ENCODE assay signal across 1 mouse cellular context in the genomic region with DNA sequence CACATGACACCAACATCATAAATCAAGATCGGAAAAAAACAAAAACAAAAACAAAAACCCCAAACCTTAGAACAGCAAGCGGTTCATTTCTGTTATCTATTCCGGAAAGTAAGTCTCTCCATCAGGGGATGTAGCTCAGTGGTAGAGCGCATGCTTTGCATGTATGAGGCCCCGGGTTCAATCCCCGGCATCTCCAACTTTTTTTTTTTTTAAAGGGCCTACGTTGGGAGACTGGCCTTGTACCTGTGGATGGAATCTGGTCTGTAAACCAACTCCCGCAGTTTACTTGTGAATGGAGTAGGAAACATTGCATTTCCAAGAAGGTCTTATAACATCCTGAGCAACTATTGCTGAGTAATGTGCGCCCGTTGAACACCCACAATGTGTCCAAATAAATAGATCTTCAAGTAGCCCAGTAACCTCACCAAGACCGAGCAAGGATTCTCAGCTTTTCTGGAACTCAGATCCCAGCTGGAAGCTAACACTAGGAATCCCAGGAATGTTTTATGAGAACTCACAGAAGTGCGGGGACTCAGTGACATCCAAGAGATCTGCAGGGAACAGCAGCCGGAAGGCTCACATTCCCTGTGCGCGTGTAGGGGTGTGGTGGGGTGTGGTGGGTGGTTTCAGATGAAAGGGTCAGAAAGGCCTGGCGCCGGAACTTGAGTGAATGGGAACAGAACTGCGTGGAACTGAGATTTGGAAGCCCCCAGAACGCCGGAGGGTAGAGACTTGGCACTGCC.
A peak's percentile ranks its signal among the peaks of the same experiment; 100 is the strongest.
TF ChIP-seq lines count a peak whose summit lies in the region.

No protein-coding gene starts in this region.

TF ChIP-seq in ES-E14, 5 proteins besides CTCF, POLR2A, EP300 and RAD21:
- TF ChIP-seq CHD2 (IDR thresholded peaks at IDR 0.05; ENCODE audit: low read depth, low read length) (no peak), ZNF384 (IDR thresholded peaks at IDR 0.05; ENCODE audit: low read depth, low read length) (peak; percentile 97), HCFC1 (IDR thresholded peaks at IDR 0.05; ENCODE audit: borderline replicate concordance, insufficient read depth, low read length) (no peak), MAFK (IDR thresholded peaks at IDR 0.05; ENCODE audit: insufficient read depth, low read depth, low read length) (peak; percentile 92)
TF ChIP-seq in ES-E14: peak in this region for 2.
